8 mouse cellular contexts compared by ENCODE assay signal in the genomic region with DNA sequence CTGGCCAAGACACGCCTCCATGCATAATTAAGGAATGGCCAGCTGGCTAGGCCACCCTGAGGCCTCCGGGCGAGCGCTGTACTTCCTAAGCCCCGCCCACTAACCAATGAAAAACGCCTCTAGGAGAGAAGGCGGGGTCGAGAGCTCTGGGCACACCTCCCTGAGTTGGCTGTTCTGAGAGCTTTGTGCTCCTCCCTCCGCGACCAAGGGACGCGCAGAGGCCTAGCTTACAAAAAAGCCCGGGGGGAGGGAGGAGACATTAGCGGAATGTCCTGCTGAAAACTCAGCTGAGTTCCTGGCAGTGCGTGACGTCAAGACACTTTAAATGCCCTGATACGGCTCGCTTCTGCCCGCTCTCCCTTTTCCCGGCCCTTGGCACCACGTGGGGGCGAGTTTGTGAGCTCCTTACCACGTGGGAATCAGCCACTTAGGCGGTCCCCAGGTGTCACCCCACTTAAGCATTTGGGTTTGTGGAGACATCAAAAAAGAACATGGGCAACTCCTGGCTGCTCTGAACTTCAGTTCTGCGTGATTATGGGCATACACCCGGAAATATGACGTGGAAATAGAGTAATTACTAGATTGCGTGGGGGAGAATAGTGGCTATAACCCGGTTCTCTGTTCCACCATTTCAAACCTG. TPM values are rescaled to one million over a fixed set of nuclear protein-coding genes. Genes with fewer than 3 reads are reported as not detected.
A peak's percentile ranks its signal among the peaks of the same experiment; 100 is the strongest.
DNase-seq lines count a peak whose midpoint lies in the region; ATAC-seq and TF ChIP-seq lines count a peak whose summit lies in the region.

A gene (minus strand): TSS at position 29 of the 640 bp plus-strand sequence.

- ATAC-seq in frontal cortex, adult (ENCODE audit: low TSS enrichment), result no peak; the same call in none of the 2 replicates
- ATAC-seq in embryonic facial prominence, embryonic 11.5 days (replicated peaks; ENCODE audit: insufficient number of reproducible peaks, low FRiP score, low TSS enrichment, low read depth), result peak; percentile 93
- peak; percentile 99 for ATAC-seq in limb, embryonic 12.5 days (ENCODE audit: insufficient number of reproducible peaks, insufficient read depth, low FRiP score, low TSS enrichment, low read depth)
- ATAC-seq in midbrain, embryonic 15.5 days (replicated peaks), result peak; percentile 94

- H3K4me3 ChIP-seq in embryonic facial prominence, embryonic 11.5 days (ENCODE audit: low read depth, low read length), result peak within 1 kb of the TSS; percentile 65
- peak within 1 kb of the TSS; percentile 98 for H3K4me3 ChIP-seq in kidney, adult 2 months (ENCODE audit: insufficient read depth, low read depth, low read length)
- peak within 1 kb of the TSS; percentile 89 for H3K4me3 ChIP-seq in limb, embryonic 12.5 days (replicated peaks)
- H3K4me3 ChIP-seq in midbrain, embryonic 15.5 days, result peak within 1 kb of the TSS; percentile 84
- H3K4me3 ChIP-seq in spleen, adult 2 months (ENCODE audit: extremely low read depth, insufficient read depth, insufficient read length), result peak within 1 kb of the TSS; percentile 90

- H3K4me1 ChIP-seq in embryonic facial prominence, embryonic 11.5 days (ENCODE audit: control insufficient read depth, insufficient read depth, low read length), result no peaks in the 10 kb centered on the region
- peaks cover 17% of the 10 kb centered on the region; the same call in 1 of the 2 replicates for H3K4me1 ChIP-seq in kidney, adult 2 months (ENCODE audit: control insufficient read depth, insufficient read depth, low read length)
- peaks cover 26% of the 10 kb centered on the region for H3K4me1 ChIP-seq in limb, embryonic 12.5 days (replicated peaks)
- H3K4me1 ChIP-seq in midbrain, embryonic 15.5 days, result peaks cover 22% of the 10 kb centered on the region
- peaks cover 12% of the 10 kb centered on the region; the same call in 1 of the 2 replicates for H3K4me1 ChIP-seq in spleen, adult 2 months (ENCODE audit: control insufficient read depth, insufficient read depth, insufficient read length)

- WGBS in embryonic facial prominence, embryonic 11.5 days, result 1% methylated on average over 29 of the region's 29 CpGs
- WGBS in kidney, adult 2 months, result under 1% methylated on average over 29 of the region's 29 CpGs
- 2% methylated on average over 29 of the region's 29 CpGs for WGBS in limb, embryonic 12.5 days
- WGBS in midbrain, embryonic 15.5 days, result 2% methylated on average over 29 of the region's 29 CpGs
- WGBS in spleen, adult 2 months, result under 1% methylated on average over 29 of the region's 29 CpGs

- no peak for TF ChIP-seq CTCF in kidney, adult 2 months (conservative IDR thresholded peaks at IDR 0.05; ENCODE audit: insufficient read depth, insufficient read length, low read depth, low read length)
- no peak for TF ChIP-seq CTCF in spleen, adult 2 months (IDR thresholded peaks at IDR 0.05; ENCODE audit: extremely low read depth, insufficient read depth, insufficient read length, insufficient replicate concordance)

- H3K27ac ChIP-seq in embryonic facial prominence, embryonic 11.5 days (replicated peaks; ENCODE audit: low read depth, low read length), result no peak within 1 kb of the TSS
- peak within 1 kb of the TSS; percentile 95 for H3K27ac ChIP-seq in kidney, adult 2 months (ENCODE audit: insufficient read depth, low read depth, low read length)
- peak within 1 kb of the TSS; percentile 89 for H3K27ac ChIP-seq in limb, embryonic 12.5 days
- H3K27ac ChIP-seq in midbrain, embryonic 15.5 days, result peak within 1 kb of the TSS; percentile 74
- H3K27ac ChIP-seq in spleen, adult 2 months (ENCODE audit: insufficient read depth, low read length), result peak within 1 kb of the TSS; percentile 94

- no peaks in the 10 kb centered on the region for H3K27me3 ChIP-seq in embryonic facial prominence, embryonic 11.5 days (ENCODE audit: control insufficient read depth, insufficient read depth, low read length)
- H3K27me3 ChIP-seq in kidney, adult 2 months (replicated peaks; ENCODE audit: control insufficient read depth, insufficient read depth, low read length), result no peaks in the 10 kb centered on the region
- no peaks in the 10 kb centered on the region for H3K27me3 ChIP-seq in limb, embryonic 12.5 days
- 0 out of 2 replicates have a peak, but pooled peaks cover 2% of the 10 kb centered on the region for H3K27me3 ChIP-seq in midbrain, embryonic 15.5 days (replicated peaks)
- H3K27me3 ChIP-seq in spleen, adult 2 months (ENCODE audit: control insufficient read depth, insufficient read depth, low read length), result no peaks in the 10 kb centered on the region

- DNase-seq in frontal cortex, adult 2 months (ENCODE audit: extremely low spot score in 1 of 2, low spot score in 1 of 2), result peak; percentile 98 to 100
- peak; percentile 100 for DNase-seq in embryonic facial prominence, embryonic 11.5 days (ENCODE audit: low spot score)
- DNase-seq in heart, adult 18-20 months, result peak; percentile 99 to 100
- DNase-seq in kidney, adult 2 months, result peak; percentile 100
- peak; percentile 100 for DNase-seq in spleen, adult 2 months (ENCODE audit: low read depth in 1 of 2, low spot score in 2 of 2)

- H3K36me3 ChIP-seq in embryonic facial prominence, embryonic 11.5 days (replicated peaks; ENCODE audit: control insufficient read depth, insufficient read depth, low read depth, low read length), result no peaks in the 10 kb centered on the region
- no peaks in the 10 kb centered on the region for H3K36me3 ChIP-seq in kidney, adult 2 months (ENCODE audit: control insufficient read depth, insufficient read depth, low read length)
- no peaks in the 10 kb centered on the region for H3K36me3 ChIP-seq in limb, embryonic 12.5 days
- no peaks in the 10 kb centered on the region for H3K36me3 ChIP-seq in midbrain, embryonic 15.5 days (replicated peaks)
- H3K36me3 ChIP-seq in spleen, adult 2 months (ENCODE audit: control insufficient read depth, insufficient read depth, low read length), result no peaks in the 10 kb centered on the region

- no peak for TF ChIP-seq POLR2A in kidney, adult 2 months (IDR thresholded peaks at IDR 0.05; ENCODE audit: low read depth, low read length)
- TF ChIP-seq POLR2A in spleen, adult 2 months (IDR thresholded peaks at IDR 0.05; ENCODE audit: low read depth, low read length), result peak; percentile 52

- peak within 1 kb of the TSS; percentile 67 for H3K9ac ChIP-seq in embryonic facial prominence, embryonic 11.5 days (replicated peaks; ENCODE audit: low read length)
- peak within 1 kb of the TSS; percentile 81 for H3K9ac ChIP-seq in limb, embryonic 12.5 days (replicated peaks)
- peak within 1 kb of the TSS; percentile 83 for H3K9ac ChIP-seq in midbrain, embryonic 15.5 days

- peak within 1 kb of the TSS; percentile 62 for H3K4me2 ChIP-seq in embryonic facial prominence, embryonic 11.5 days (ENCODE audit: low read depth, low read length)
- peak within 1 kb of the TSS; percentile 75 for H3K4me2 ChIP-seq in limb, embryonic 12.5 days
- peak within 1 kb of the TSS; percentile 69 for H3K4me2 ChIP-seq in midbrain, embryonic 15.5 days

- H3K9me3 ChIP-seq in embryonic facial prominence, embryonic 11.5 days (replicated peaks; ENCODE audit: control insufficient read depth, low read length), result no peaks in the 10 kb centered on the region
- H3K9me3 ChIP-seq in limb, embryonic 12.5 days, result no peaks in the 10 kb centered on the region
- H3K9me3 ChIP-seq in midbrain, embryonic 15.5 days, result no peaks in the 10 kb centered on the region

RNA-seq across cellular contexts. Expression of the gene that starts here (rescaled TPM):
- 49.1 TPM in 2 replicates for polyA plus RNA-seq in frontal cortex, adult 2 months (2012; rRNA removed)
- 22.5 and 23.5 TPM in 2 replicates for polyA plus RNA-seq in embryonic facial prominence, embryonic 11.5 days (2014; fragmentation: Nextera tagmentation; extraction: Ambion mirVana)
- 10 to 100 TPM; 71.8 to 83.2 TPM for total RNA-seq in heart, adult 18-20 months (2021)
- 55.5 and 57.2 TPM in 2 replicates for polyA plus RNA-seq in kidney, adult 2 months (2012; rRNA removed)
- 40.5 and 40.8 TPM in 2 replicates for polyA plus RNA-seq in limb, embryonic 12.5 days (2016; fragmentation: Nextera tagmentation; extraction: Ambion mirVana)
- 35.8 and 37.9 TPM in 2 replicates for polyA plus RNA-seq in midbrain, embryonic 15.5 days (2015; fragmentation: Nextera tagmentation; extraction: Ambion mirVana)
- polyA plus RNA-seq in spleen, adult 2 months (2012; rRNA removed), result 65.1 and 80.8 TPM in 2 replicates
